Mouse (Mus musculus) forebrain, embryonic 12.5 days (tissue): Measurements from ENCODE around the gene Prdm2. TPM values are rescaled to one million over a fixed set of nuclear protein-coding genes. Genes with fewer than 3 reads are reported as not detected.

ENCODE experiments used
- ATAC-seq: fragments of 200-750 bp; cut with Nextera tagmentation; 2 replicates; pipeline ENCODE4 v1.8.0; 2017; ENCODE audit warnings: moderate TSS enrichment; ENCODE audit not compliant: low FRiP score
- H3K27ac ChIP-seq: fragments of 300-500 bp; sonication (generic); 2 replicates; pipeline ENCODE4 v1.5.1; 2016; ENCODE audit warnings: mild to moderate bottlenecking
- H3K27me3 ChIP-seq: fragments of 300-500 bp; sonication (generic); 2 replicates; pipeline ENCODE4 v1.6.1; 2016; ENCODE audit warnings: mild to moderate bottlenecking
- H3K36me3 ChIP-seq: fragments of 300-500 bp; sonication (generic); replicated peaks from 2 replicates; pipeline ENCODE4 v1.6.1; 2016; ENCODE audit warnings: mild to moderate bottlenecking
- H3K4me1 ChIP-seq: fragments of 300-500 bp; sonication (generic); 2 replicates; pipeline ENCODE4 v1.6.1; 2016
- H3K4me2 ChIP-seq: fragments of 300-500 bp; sonication (generic); 2 replicates; pipeline ENCODE4 v1.6.1; 2016; ENCODE audit warnings: mild to moderate bottlenecking, moderate library complexity
- H3K4me3 ChIP-seq: fragments of 300-500 bp; sonication (generic); replicated peaks from 2 replicates; pipeline ENCODE4 v1.5.1; 2016; ENCODE audit warnings: mild to moderate bottlenecking
- H3K9ac ChIP-seq: fragments of 300-500 bp; sonication (generic); 2 replicates; pipeline ENCODE4 v1.6.1; 2016; ENCODE audit warnings: mild to moderate bottlenecking
- H3K9me3 ChIP-seq: fragments of 300-500 bp; sonication (generic); 2 replicates; pipeline ENCODE4 v1.6.1; 2016
- WGBS: fragments of 180-500 bp; shearing (Covaris S2); methylation state at CpG from one replicate; pipeline ENCODE4 v1.1.7; 2016; 5-methylcytosine and 5-hydroxymethylcytosine counted together
- polyA plus RNA-seq: library from polyadenylated mRNA; unstranded; fragments of >200 nt; fragmentation: Nextera tagmentation; extraction: Ambion mirVana; gene quantifications from 2 replicates; pipeline ENCODE4 v1.2.1, GENCODE M21; 2016

Prdm2 gene
- polyA plus RNA-seq, 1 experiment from 2014 or later, result 17.0 TPM

GRCm38 (mm10) chr4:143202653-143203052 is 10.1 kb downstream of the Prdm2 start:
- no peak overlapping the region for H3K9ac ChIP-seq
- no peak overlapping the region for H3K4me2 ChIP-seq
- no peaks in the 10 kb centered on the region for H3K9me3 ChIP-seq
- WGBS, result 83% methylated on average over 3 of the region's 3 CpGs
- no peak overlapping the region for H3K4me3 ChIP-seq
- no peaks in the 10 kb centered on the region for H3K27me3 ChIP-seq
- H3K27ac ChIP-seq, result no peak overlapping the region
- H3K4me1 ChIP-seq, result no peaks in the 10 kb centered on the region
- no peak for ATAC-seq
- H3K36me3 ChIP-seq, result no peaks in the 10 kb centered on the region

- H3K36me3 ChIP-seq, result no peaks in the 10 kb centered on the region
- no peaks in the 10 kb centered on the region for H3K9me3 ChIP-seq
- H3K4me1 ChIP-seq, result no peaks in the 10 kb centered on the region
- WGBS, result 91% methylated on average over 3 of the region's 3 CpGs
- no peak overlapping the region for H3K4me2 ChIP-seq
- H3K4me3 ChIP-seq, result no peak overlapping the region
- H3K27ac ChIP-seq, result no peak overlapping the region
- no peak overlapping the region for H3K9ac ChIP-seq
- H3K27me3 ChIP-seq, result no peaks in the 10 kb centered on the region
- no peak for ATAC-seq
Observed at GRCm38 (mm10) chr4:143198371-143198770, 14.4 kb downstream of the Prdm2 start.

- H3K9ac ChIP-seq, result no peak overlapping the region
- no peak overlapping the region for H3K4me2 ChIP-seq
- H3K36me3 ChIP-seq, result no peaks in the 10 kb centered on the region
- H3K9me3 ChIP-seq, result no peaks in the 10 kb centered on the region
- WGBS, result 95% methylated on average over 5 of the region's 5 CpGs
- H3K27ac ChIP-seq, result no peak overlapping the region
- no peak for ATAC-seq
- H3K27me3 ChIP-seq, result no peaks in the 10 kb centered on the region
- no peak overlapping the region for H3K4me3 ChIP-seq
- no peaks in the 10 kb centered on the region for H3K4me1 ChIP-seq
Observed at GRCm38 (mm10) chr4:143197845-143198356, 14.9 kb downstream of the Prdm2 start.

- WGBS, result 78% methylated on average over 5 of the region's 5 CpGs
- H3K9me3 ChIP-seq, result no peaks in the 10 kb centered on the region
- no peak for ATAC-seq
Observed at GRCm38 (mm10) chr4:143194328-143194727, 18.5 kb downstream of the Prdm2 start.

GRCm38 (mm10) chr4:143193164-143193563 is 19.6 kb downstream of the Prdm2 start:
- no peak overlapping the region for H3K9ac ChIP-seq
- 70% methylated on average over 6 of the region's 6 CpGs for WGBS
- H3K27ac ChIP-seq, result no peak overlapping the region
- ATAC-seq, result no peak
- H3K9me3 ChIP-seq, result no peaks in the 10 kb centered on the region
- H3K36me3 ChIP-seq, result no peaks in the 10 kb centered on the region
- H3K4me1 ChIP-seq, result no peaks in the 10 kb centered on the region
- no peak overlapping the region for H3K4me3 ChIP-seq
- H3K4me2 ChIP-seq, result no peak overlapping the region
- no peaks in the 10 kb centered on the region for H3K27me3 ChIP-seq

More at GRCm38 (mm10) chr4:143194328-143194727, 18.5 kb downstream of the Prdm2 start:
- no peak overlapping the region for H3K4me3 ChIP-seq
- H3K4me2 ChIP-seq, result no peak overlapping the region
- no peak overlapping the region for H3K9ac ChIP-seq
- H3K36me3 ChIP-seq, result no peaks in the 10 kb centered on the region
- H3K27me3 ChIP-seq, result no peaks in the 10 kb centered on the region
- no peaks in the 10 kb centered on the region for H3K4me1 ChIP-seq
- no peak overlapping the region for H3K27ac ChIP-seq

DNA sequence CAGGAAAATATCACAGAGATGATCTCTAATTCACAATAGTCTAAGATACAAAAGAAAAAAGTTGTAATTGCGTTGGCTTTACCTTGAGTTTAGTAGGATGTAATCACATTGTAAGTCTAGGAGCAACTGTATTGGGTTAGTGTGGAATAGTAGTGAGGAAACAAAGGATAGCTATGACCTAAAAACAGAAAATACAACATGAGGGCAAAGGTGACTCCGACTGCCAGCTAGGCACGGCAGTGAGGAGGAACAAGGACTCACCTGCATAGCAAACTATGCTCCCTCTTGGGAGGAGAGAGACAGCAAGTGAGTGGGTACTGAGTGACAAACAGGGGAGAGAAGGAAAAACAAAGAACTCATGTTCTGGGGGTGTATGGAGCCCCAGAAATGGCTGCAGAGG is 21.0 kb downstream of the Prdm2 start:
- no peak overlapping the region for H3K4me3 ChIP-seq
- H3K27me3 ChIP-seq, result no peaks in the 10 kb centered on the region
- H3K9me3 ChIP-seq, result no peaks in the 10 kb centered on the region
- no peaks in the 10 kb centered on the region for H3K4me1 ChIP-seq
- H3K4me2 ChIP-seq, result no peak overlapping the region
- H3K27ac ChIP-seq, result no peak overlapping the region
- no peak overlapping the region for H3K9ac ChIP-seq
- no peak for ATAC-seq
- WGBS, result 88% methylated on average over 3 of the region's 3 CpGs
- no peaks in the 10 kb centered on the region for H3K36me3 ChIP-seq

DNA sequence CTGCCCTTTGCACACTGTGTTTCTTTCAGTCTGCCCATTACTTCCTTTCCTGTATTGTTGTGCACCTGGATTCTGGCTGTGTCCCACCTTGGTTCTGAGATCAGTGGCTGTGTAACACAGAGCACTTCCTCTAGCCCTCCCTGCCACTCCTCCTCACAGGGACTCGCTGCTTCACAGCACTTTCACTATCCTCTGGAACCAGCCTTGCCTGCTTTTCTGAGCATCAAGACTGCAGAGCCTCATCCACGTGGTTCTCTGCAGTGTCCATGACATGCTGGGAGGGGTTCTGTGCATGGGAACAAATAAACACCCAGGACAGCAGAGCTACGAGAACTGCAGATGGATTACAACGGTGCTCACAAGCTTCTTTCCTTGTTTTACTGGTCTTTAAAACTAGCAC is 22.1 kb downstream of the Prdm2 start:
- Histone ChIP-seq H3K9me3 (no peaks in the 10 kb centered on the region), H3K27ac (no peak overlapping the region), H3K36me3 (0 out of 2 replicates have a peak, but pooled peaks cover 2% of the 10 kb centered on the region), H3K4me3 (no peak overlapping the region), H3K4me2 (no peak overlapping the region), H3K4me1 (no peaks in the 10 kb centered on the region), H3K9ac (no peak overlapping the region), H3K27me3 (no peaks in the 10 kb centered on the region)
- ATAC-seq, result no peak
- 73% methylated on average over 4 of the region's 4 CpGs for WGBS

DNA sequence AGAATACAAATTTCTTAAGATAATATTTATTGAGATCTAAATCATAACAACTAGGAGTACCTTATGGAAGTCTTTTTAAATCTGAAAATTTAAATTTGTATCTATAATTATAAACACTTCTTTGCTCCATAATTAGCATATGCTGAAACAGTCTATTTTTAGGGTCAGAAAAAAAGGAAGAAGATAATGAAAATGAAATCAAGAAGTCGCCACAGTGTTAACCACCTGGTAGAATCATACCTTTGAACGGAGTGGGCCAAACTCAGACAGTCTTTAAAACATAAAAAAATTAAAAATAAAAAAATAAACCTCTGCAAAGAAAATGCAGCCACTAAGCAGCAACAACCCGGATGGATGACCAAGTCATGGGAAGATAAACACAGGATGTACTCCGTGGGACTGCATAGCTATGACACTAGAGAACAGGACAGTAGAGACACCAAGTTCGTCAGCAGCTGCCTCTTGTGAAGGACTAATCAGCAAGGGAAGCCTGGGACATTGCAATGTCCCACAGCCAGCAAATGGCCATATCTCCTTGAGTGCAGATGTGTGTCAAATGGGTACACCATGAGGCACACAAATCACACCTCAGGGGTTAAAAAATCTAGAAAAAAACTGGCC is 24.1 kb downstream of the Prdm2 start:
- H3K27me3 ChIP-seq, result no peaks in the 10 kb centered on the region
- ATAC-seq, result no peak
- 89% methylated on average over 5 of the region's 5 CpGs for WGBS

GRCm38 (mm10) chr4:143186066-143186465 is 26.7 kb downstream of the Prdm2 start:
- no peaks in the 10 kb centered on the region for H3K27me3 ChIP-seq
- H3K4me2 ChIP-seq, result no peak overlapping the region
- no peaks in the 10 kb centered on the region for H3K4me1 ChIP-seq
- ATAC-seq, result no peak
- H3K4me3 ChIP-seq, result no peak overlapping the region
- H3K9me3 ChIP-seq, result no peaks in the 10 kb centered on the region
- peaks cover 8% of the 10 kb centered on the region; the same call in 1 of the 2 replicates for H3K36me3 ChIP-seq
- H3K27ac ChIP-seq, result no peak overlapping the region
- no peak overlapping the region for H3K9ac ChIP-seq

More for the DNA sequence above, 24.1 kb downstream of the Prdm2 start:
- Histone ChIP-seq H3K9me3 (no peaks in the 10 kb centered on the region), H3K4me1 (no peaks in the 10 kb centered on the region), H3K4me3 (no peak overlapping the region), H3K27ac (no peak overlapping the region), H3K9ac (no peak overlapping the region), H3K4me2 (no peak overlapping the region), H3K36me3 (peaks cover 8% of the 10 kb centered on the region; the same call in 1 of the 2 replicates)

DNA sequence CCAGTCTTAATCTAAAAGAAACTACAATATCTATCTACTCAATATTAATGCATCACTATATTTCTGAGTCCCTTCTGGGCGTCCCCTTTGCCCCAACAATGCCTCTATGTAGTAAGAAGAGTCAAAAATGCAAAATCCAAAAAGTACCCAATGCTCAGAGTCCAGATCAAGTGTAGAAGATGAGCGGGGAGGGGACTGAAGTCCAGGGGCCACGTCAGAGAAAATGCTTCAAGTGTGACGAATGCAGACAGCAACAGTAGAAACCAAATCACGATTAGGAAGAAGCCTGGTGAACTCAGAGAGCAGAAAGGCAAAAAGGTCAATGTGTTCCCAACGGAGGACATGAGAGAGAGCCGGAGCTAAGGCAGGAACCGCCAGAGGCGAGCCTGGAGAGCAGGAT is 27.3 kb downstream of the Prdm2 start:
- 88% methylated on average over 9 of the region's 9 CpGs for WGBS
- Histone ChIP-seq H3K4me1 (no peaks in the 10 kb centered on the region), H3K9me3 (no peaks in the 10 kb centered on the region), H3K9ac (no peak overlapping the region), H3K4me2 (no peak overlapping the region), H3K27ac (no peak overlapping the region), H3K36me3 (peaks cover 8% of the 10 kb centered on the region; the same call in 1 of the 2 replicates), H3K4me3 (no peak overlapping the region), H3K27me3 (no peaks in the 10 kb centered on the region)
- no peak for ATAC-seq

DNA sequence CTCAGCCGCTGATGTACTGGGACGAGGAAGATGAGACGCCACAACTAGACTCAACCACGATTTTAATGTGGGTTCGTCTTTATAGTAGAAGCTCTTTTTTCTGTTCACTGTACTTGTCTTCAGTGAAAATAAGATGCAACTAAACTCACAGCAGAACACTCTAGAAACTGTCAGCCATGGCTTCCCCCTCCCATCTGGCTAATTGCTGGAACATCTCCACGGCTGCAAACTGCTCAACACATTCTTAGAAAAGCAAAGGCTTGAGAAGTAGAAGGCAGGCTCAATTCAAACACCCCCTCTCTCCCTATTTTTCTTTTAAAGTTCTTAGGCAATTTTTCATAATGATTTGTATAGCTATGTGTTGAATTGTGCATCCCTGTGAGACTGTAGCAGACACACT is 29.7 kb downstream of the Prdm2 start:
- 91% methylated on average over 6 of the region's 6 CpGs for WGBS
- Histone ChIP-seq H3K27ac (no peak overlapping the region), H3K27me3 (no peaks in the 10 kb centered on the region), H3K9me3 (no peaks in the 10 kb centered on the region), H3K4me3 (no peak overlapping the region), H3K4me2 (no peak overlapping the region), H3K9ac (no peak overlapping the region), H3K4me1 (no peaks in the 10 kb centered on the region), H3K36me3 (peaks cover 11% of the 10 kb centered on the region; the same call in 1 of the 2 replicates)
- no peak for ATAC-seq

DNA sequence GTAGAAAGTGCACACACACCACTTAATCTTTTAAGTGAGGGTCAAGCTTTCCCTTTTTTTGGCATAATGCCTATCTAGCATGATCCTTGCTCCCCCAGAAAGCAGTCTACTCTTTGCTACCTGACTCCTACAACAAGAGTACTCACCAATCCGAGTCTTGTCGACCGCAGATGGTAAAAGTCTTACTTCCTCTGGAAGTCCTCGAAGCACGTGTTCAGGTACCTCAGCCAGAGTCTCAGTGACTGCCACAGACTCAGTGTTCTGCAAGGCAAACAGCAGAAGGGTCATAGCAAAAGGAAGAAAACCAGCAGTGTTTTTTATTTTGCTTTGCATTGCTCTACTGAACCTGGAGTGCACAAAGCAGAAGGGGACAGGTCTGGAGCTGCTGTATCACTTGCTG is 32.1 kb downstream of the Prdm2 start:
- H3K27ac ChIP-seq, result no peak overlapping the region
- no peaks in the 10 kb centered on the region for H3K27me3 ChIP-seq
- no peak overlapping the region for H3K4me2 ChIP-seq
- WGBS, result 96% methylated on average over 5 of the region's 5 CpGs
- no peak overlapping the region for H3K4me3 ChIP-seq
- H3K4me1 ChIP-seq, result no peaks in the 10 kb centered on the region
- peaks cover 10% of the 10 kb centered on the region; the same call in 1 of the 2 replicates for H3K36me3 ChIP-seq
- H3K9ac ChIP-seq, result no peak overlapping the region
- H3K9me3 ChIP-seq, result no peaks in the 10 kb centered on the region
- no peak for ATAC-seq

- H3K9ac ChIP-seq, result no peak overlapping the region
- no peaks in the 10 kb centered on the region for H3K27me3 ChIP-seq
- WGBS, result 75% methylated on average over 4 of the region's 4 CpGs
- no peak overlapping the region for H3K27ac ChIP-seq
- H3K9me3 ChIP-seq, result no peaks in the 10 kb centered on the region
- H3K36me3 ChIP-seq, result peaks cover 27% of the 10 kb centered on the region
- H3K4me2 ChIP-seq, result no peak overlapping the region
- no peak overlapping the region for H3K4me3 ChIP-seq
- ATAC-seq, result no peak
- no peaks in the 10 kb centered on the region for H3K4me1 ChIP-seq
Observed at GRCm38 (mm10) chr4:143171600-143172290, 41.0 kb downstream of the Prdm2 start.
